Mouse (Mus musculus): ENCODE data around the gene Abcd1.

DNA sequence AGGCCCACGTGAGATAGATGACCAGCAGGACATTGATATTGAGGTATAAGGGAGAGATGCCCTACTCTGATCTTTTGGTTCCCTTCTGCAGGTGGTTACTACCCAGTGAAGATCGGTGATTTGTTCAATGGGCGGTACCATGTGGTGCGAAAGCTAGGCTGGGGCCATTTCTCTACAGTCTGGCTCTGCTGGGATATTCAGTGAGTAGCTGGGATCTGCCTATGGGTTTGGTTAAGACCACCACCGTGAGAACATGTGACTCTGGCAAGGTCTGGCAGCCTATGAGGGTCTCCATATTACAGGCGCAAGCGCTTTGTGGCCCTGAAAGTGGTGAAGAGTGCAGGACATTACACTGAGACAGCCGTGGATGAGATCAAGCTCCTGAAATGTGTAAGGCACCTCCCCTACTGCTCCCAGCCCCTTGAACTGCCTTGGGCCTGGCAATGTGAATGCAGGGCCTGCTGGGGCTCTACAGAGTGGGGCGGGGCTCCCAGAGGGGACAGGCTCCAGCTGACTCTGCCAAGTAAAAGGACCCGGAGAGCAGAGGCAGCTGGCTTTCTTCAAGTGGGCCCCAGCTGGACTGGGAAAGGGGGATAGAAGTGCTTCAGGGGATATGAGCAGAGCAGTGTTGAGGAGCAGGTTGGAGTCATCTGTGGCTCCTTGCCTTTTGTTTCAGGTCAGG, 58.5 kb downstream of the Abcd1 start:
- TF ChIP-seq CTCF (IDR thresholded peaks at IDR 0.05), result no peak
- no peak for TF ChIP-seq EP300 (IDR thresholded peaks at IDR 0.05; ENCODE audit: insufficient read depth, low read depth, low read length)
- no peak for TF ChIP-seq POLR2A (IDR thresholded peaks at IDR 0.05; ENCODE audit: insufficient read depth, low read depth, low read length)
